Mouse (Mus musculus): ENCODE results near the gene Spg11.

DNA sequence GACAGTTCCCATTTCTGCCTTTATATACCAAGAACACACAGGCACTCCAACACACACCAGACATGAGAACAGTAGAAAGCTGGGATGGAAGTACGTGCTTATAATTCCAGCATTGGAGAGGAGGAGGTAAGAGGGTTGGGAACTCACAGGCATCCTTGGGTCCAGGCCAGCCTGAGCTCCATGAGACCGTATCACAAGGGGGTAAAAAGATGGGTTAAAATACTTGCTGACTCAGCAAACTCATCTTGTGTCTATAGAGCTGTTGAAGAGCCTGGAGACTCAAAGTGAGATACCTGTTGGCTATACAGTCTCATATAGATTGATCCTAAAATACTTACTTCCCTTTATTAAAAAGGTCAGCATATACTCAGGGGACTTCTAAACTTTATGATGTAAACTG is 1.3 kb downstream of the Spg11 start:
- TF ChIP-seq CTCF (IDR thresholded peaks at IDR 0.05; ENCODE audit: extremely low read depth, insufficient read depth, insufficient read length, insufficient replicate concordance), result no peak
- TF ChIP-seq POLR2A (IDR thresholded peaks at IDR 0.05; ENCODE audit: low read depth, low read length), result no peak
